Mouse (Mus musculus) neural tube, embryonic 14.5 days (tissue): ENCODE results near the gene Strip1. TPM values are rescaled to one million over a fixed set of nuclear protein-coding genes. Genes with fewer than 3 reads are reported as not detected.
A peak's percentile ranks its signal among the peaks of the same experiment; 100 is the strongest.

Source experiments
- ATAC-seq: fragments of 200-750 bp; cut with Nextera tagmentation; 2 replicates; pipeline ENCODE4 v1.8.0; 2017; ENCODE audit warnings: low read depth, mild to moderate bottlenecking, moderate TSS enrichment, moderate library complexity
- H3K27ac ChIP-seq: fragments of 300-500 bp; sonication (generic); 2 replicates; pipeline ENCODE4 v1.5.1; 2014; ENCODE audit warnings: low read depth, mild to moderate bottlenecking, control low read depth, low read length, moderate library complexity, mixed read lengths
- H3K27me3 ChIP-seq: fragments of 300-500 bp; sonication (generic); 2 replicates; pipeline ENCODE4 v1.6.1; 2014; ENCODE audit warnings: low read length; ENCODE audit not compliant: control insufficient read depth, insufficient read depth
- H3K36me3 ChIP-seq: fragments of 300-500 bp; sonication (generic); 2 replicates; pipeline ENCODE4 v1.6.1; 2014; ENCODE audit warnings: low read length, mixed read lengths; ENCODE audit not compliant: control insufficient read depth, insufficient read depth
- H3K4me1 ChIP-seq: fragments of 300-500 bp; sonication (generic); 2 replicates; pipeline ENCODE4 v1.6.1; 2014; ENCODE audit warnings: low read length; ENCODE audit not compliant: control insufficient read depth, insufficient read depth
- H3K4me2 ChIP-seq: fragments of 300-500 bp; sonication (generic); 2 replicates; pipeline ENCODE4 v1.6.1; 2014; ENCODE audit warnings: mild to moderate bottlenecking, low read depth, low read length, control low read depth
- H3K4me3 ChIP-seq: fragments of 300-500 bp; sonication (generic); 2 replicates; pipeline ENCODE4 v1.5.1; 2014; ENCODE audit warnings: low read depth, low read length, control low read depth, mixed read lengths
- H3K9ac ChIP-seq: fragments of 300-500 bp; sonication (generic); replicated peaks from 2 replicates; pipeline ENCODE4 v1.6.1; 2014; ENCODE audit warnings: low read depth, mild to moderate bottlenecking, control low read depth, low read length, mixed read lengths
- H3K9me3 ChIP-seq: fragments of 300-500 bp; sonication (generic); 2 replicates; pipeline ENCODE4 v1.6.1; 2016; ENCODE audit warnings: low read length; ENCODE audit not compliant: control insufficient read depth
- WGBS: fragments of 180-500 bp; shearing (Covaris S2); extraction: QIAGEN DNeasy Blood & Tissue Kit; methylation state at CpG from one replicate; pipeline ENCODE4 v1.1.7; 2014; 5-methylcytosine and 5-hydroxymethylcytosine counted together
- polyA plus RNA-seq: library from polyadenylated mRNA; unstranded; fragments of >200 nt; fragmentation: Nextera tagmentation; extraction: Ambion mirVana; gene quantifications from 2 replicates; pipeline ENCODE4 v1.2.1, GENCODE M21; 2014

The Strip1 gene
- polyA plus RNA-seq, 1 experiment from 2014 or later = 157 TPM

GRCm38 (mm10) chr3:107577810-107578390, 53.6 kb downstream of the Strip1 start:
- ATAC-seq = 0 out of 2 replicates have a peak, but pooled peaks have one; percentile 28
- H3K4me2 ChIP-seq = no peak overlapping the region
- no peak overlapping the region for H3K4me3 ChIP-seq
- H3K36me3 ChIP-seq = no peaks in the 10 kb centered on the region
- no peak overlapping the region for H3K27ac ChIP-seq
- H3K9ac ChIP-seq = no peak overlapping the region
- H3K27me3 ChIP-seq = peaks cover 16% of the 10 kb centered on the region
- H3K4me1 ChIP-seq = 0 out of 2 replicates have a peak, but pooled peaks cover 2% of the 10 kb centered on the region
- WGBS = 60% methylated on average over 3 of the region's 3 CpGs
- H3K9me3 ChIP-seq = no peaks in the 10 kb centered on the region

GRCm38 (mm10) chr3:107576807-107577206, 54.7 kb downstream of the Strip1 start:
- H3K36me3 ChIP-seq = no peaks in the 10 kb centered on the region
- H3K9ac ChIP-seq = no peak overlapping the region
- H3K4me2 ChIP-seq = no peak overlapping the region
- H3K27me3 ChIP-seq = peaks cover 12% of the 10 kb centered on the region
- H3K9me3 ChIP-seq = no peaks in the 10 kb centered on the region
- H3K4me1 ChIP-seq = no peaks in the 10 kb centered on the region
- WGBS = 87% methylated on average over 3 of the region's 3 CpGs
- no peak overlapping the region for H3K27ac ChIP-seq
- no peak for ATAC-seq
- H3K4me3 ChIP-seq = no peak overlapping the region

- Histone ChIP-seq H3K36me3 (no peaks in the 10 kb centered on the region), H3K27me3 (no peaks in the 10 kb centered on the region), H3K27ac (no peak overlapping the region), H3K4me1 (no peaks in the 10 kb centered on the region), H3K4me2 (no peak overlapping the region), H3K9ac (no peak overlapping the region), H3K4me3 (no peak overlapping the region), H3K9me3 (no peaks in the 10 kb centered on the region)
- WGBS = 53% methylated on average over 2 of the region's 2 CpGs
- no peak for ATAC-seq
Measured at GRCm38 (mm10) chr3:107571205-107571604, 60.3 kb downstream of the Strip1 start.

GRCm38 (mm10) chr3:107568721-107569120, 62.8 kb downstream of the Strip1 start:
- H3K36me3 ChIP-seq = no peaks in the 10 kb centered on the region
- no peak overlapping the region for H3K9ac ChIP-seq
- no peaks in the 10 kb centered on the region for H3K9me3 ChIP-seq
- no peak overlapping the region for H3K4me2 ChIP-seq
- H3K4me3 ChIP-seq = no peak overlapping the region
- peak; percentile 74; the same call in 1 of the 2 replicates for ATAC-seq
- WGBS = 65% methylated on average over 4 of the region's 4 CpGs
- H3K27me3 ChIP-seq = no peaks in the 10 kb centered on the region
- no peak overlapping the region for H3K27ac ChIP-seq
- no peaks in the 10 kb centered on the region for H3K4me1 ChIP-seq

GRCm38 (mm10) chr3:107567766-107568165, 63.7 kb downstream of the Strip1 start:
- no peak overlapping the region for H3K4me2 ChIP-seq
- H3K9me3 ChIP-seq = no peaks in the 10 kb centered on the region
- H3K36me3 ChIP-seq = no peaks in the 10 kb centered on the region
- no peaks in the 10 kb centered on the region for H3K4me1 ChIP-seq
- WGBS = 83% methylated on average over 7 of the region's 7 CpGs
- H3K27me3 ChIP-seq = no peaks in the 10 kb centered on the region
- no peak overlapping the region for H3K4me3 ChIP-seq
- H3K9ac ChIP-seq = no peak overlapping the region
- no peak for ATAC-seq
- H3K27ac ChIP-seq = no peak overlapping the region

GRCm38 (mm10) chr3:107565331-107565730, 66.2 kb downstream of the Strip1 start:
- Histone ChIP-seq H3K27ac (no peak overlapping the region), H3K4me1 (no peaks in the 10 kb centered on the region), H3K9ac (no peak overlapping the region), H3K9me3 (no peaks in the 10 kb centered on the region), H3K36me3 (no peaks in the 10 kb centered on the region), H3K27me3 (no peaks in the 10 kb centered on the region), H3K4me3 (no peak overlapping the region), H3K4me2 (no peak overlapping the region)
- ATAC-seq = no peak
- 55% methylated on average over 3 of the region's 3 CpGs for whole genome bisulfite sequencing

GRCm38 (mm10) chr3:107563880-107564279, 67.6 kb downstream of the Strip1 start:
- H3K27me3 ChIP-seq = no peaks in the 10 kb centered on the region
- no peak overlapping the region for H3K4me3 ChIP-seq
- no peak overlapping the region for H3K27ac ChIP-seq
- 35% methylated on average over 4 of the region's 4 CpGs for WGBS
- ATAC-seq = no peak
- no peak overlapping the region for H3K4me2 ChIP-seq
- H3K4me1 ChIP-seq = no peaks in the 10 kb centered on the region
- H3K36me3 ChIP-seq = no peaks in the 10 kb centered on the region
- no peak overlapping the region for H3K9ac ChIP-seq
- no peaks in the 10 kb centered on the region for H3K9me3 ChIP-seq

- no peak overlapping the region for H3K4me3 ChIP-seq
- no peaks in the 10 kb centered on the region for H3K4me1 ChIP-seq
- no peak overlapping the region for H3K9ac ChIP-seq
- no peaks in the 10 kb centered on the region for H3K27me3 ChIP-seq
- no peak for ATAC-seq
- WGBS = 51% methylated on average over 4 of the region's 4 CpGs
- H3K27ac ChIP-seq = no peak overlapping the region
- no peak overlapping the region for H3K4me2 ChIP-seq
- H3K36me3 ChIP-seq = no peaks in the 10 kb centered on the region
- no peaks in the 10 kb centered on the region for H3K9me3 ChIP-seq
Measured at GRCm38 (mm10) chr3:107562591-107562990, 68.9 kb downstream of the Strip1 start.
